Mouse (Mus musculus) gastrocnemius, postnatal 14 days (tissue): ENCODE measurements around the gene Sesn2. TPM values are rescaled to one million over a fixed set of nuclear protein-coding genes. Genes with fewer than 3 reads are reported as not detected.

Source experiments
- DNase-seq: peaks from one replicate; pipeline ENCODE4 v3.0.0; 2021; ENCODE audit warnings: mixed read lengths
- intact Hi-C: fragments of 180-260 bp; cut with DNase I; formaldehyde crosslinking; loops from one replicate; pipeline ENCODE4 v1.15.1; 2025; ENCODE audit warnings: low total_unique reads
- total RNA-seq, 2 experiments: library from RNA; stranded (reverse); gene quantifications; 2 replicates each; pipeline ENCODE4 v1.2.3; 2021

The Sesn2 gene
- total RNA-seq, 2 experiments from 2014 or later: 2.2 to 2.4 TPM

DNA sequence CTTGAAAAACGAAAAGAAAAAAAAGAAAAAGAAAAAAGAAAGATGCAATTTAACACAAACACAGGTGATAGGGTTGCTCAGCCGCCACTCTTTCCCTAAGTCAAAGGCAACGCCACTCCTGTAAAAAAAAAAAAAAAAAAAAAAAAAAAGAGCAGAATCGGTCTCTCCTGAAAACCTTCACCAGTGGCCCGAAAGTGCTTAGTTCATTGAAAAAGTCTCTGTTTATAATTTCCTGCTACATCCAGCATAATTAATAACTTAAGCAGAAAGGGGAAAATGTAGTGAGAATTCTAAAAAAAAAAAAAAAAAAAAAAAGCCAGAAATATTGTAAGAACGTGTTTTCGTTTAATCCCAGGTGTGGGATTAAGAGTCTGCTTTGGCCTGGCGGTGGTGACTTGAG, 65.8 kb downstream of the Sesn2 start:
- intact Hi-C loops: no loop called here
- DNase-seq: no peak

Other genes starting within 250 kb of the Sesn2 start
- 1 to 10 TPM; 9.4 to 9.9 TPM for gene Gmeb1, start 248.9 kb downstream of the Sesn2 start, total RNA-seq
- gene Taf12, start 236.1 kb downstream of the Sesn2 start, total RNA-seq: 10 to 100 TPM; 22.8 to 26.9 TPM
- gene Rab42, start 207.1 kb downstream of the Sesn2 start, total RNA-seq: under 1 TPM in 1 of 2 experiments, not detected in 1; 0.94 TPM
- 10 to 100 TPM; 12.9 to 13.9 TPM for gene Trnau1ap, start 181.0 kb downstream of the Sesn2 start, total RNA-seq
- gene Rcc1, start 156.9 kb downstream of the Sesn2 start, total RNA-seq: 1 to 10 TPM; 7.5 to 9.1 TPM
- 10 to 100 TPM; 13.2 to 13.3 TPM for gene Phactr4, start 88.0 kb downstream of the Sesn2 start, total RNA-seq
- 1 to 10 TPM; 3.8 to 5.2 TPM for gene Med18, start 46.6 kb downstream of the Sesn2 start, total RNA-seq
- gene Atpif1, start 23.2 kb upstream of the Sesn2 start, total RNA-seq: 10 to 100 TPM; 80.8 to 83.4 TPM
- gene Dnajc8, start 25.0 kb upstream of the Sesn2 start, total RNA-seq: 10 to 100 TPM; 51.0 to 60.3 TPM
- gene Ptafr, start 53.6 kb upstream of the Sesn2 start, total RNA-seq: 1 to 10 TPM in 1 of 2 experiments, under 1 TPM in 1; 0.91 to 1.6 TPM
- 10 to 100 TPM; 14.2 to 14.3 TPM for gene Eya3, start 128.5 kb upstream of the Sesn2 start, total RNA-seq
- 1 to 10 TPM; 1.6 to 1.9 TPM for gene Xkr8, start 222.0 kb upstream of the Sesn2 start, total RNA-seq
- gene Smpdl3b, start 246.8 kb upstream of the Sesn2 start, total RNA-seq: 1 to 10 TPM; 1.9 to 3.0 TPM